Mouse (Mus musculus) midbrain, embryonic 12.5 days (tissue): ENCODE measurements around the gene 1810024B03Rik. TPM values are rescaled to one million over a fixed set of nuclear protein-coding genes. Genes with fewer than 3 reads are reported as not detected.

Experiments
- polyA plus RNA-seq: library from polyadenylated mRNA; unstranded; fragments of >200 nt; fragmentation: Nextera tagmentation; extraction: Ambion mirVana; gene quantifications from 2 replicates; pipeline ENCODE4 v1.2.1, GENCODE M21; 2016

Gene 1810024B03Rik
- polyA plus RNA-seq, 1 experiment from 2014 or later: 2.6 TPM

Other genes with a start within 250 kb of the 1810024B03Rik start
- gene Ap4e1, start 199.6 kb downstream of the 1810024B03Rik start, polyA plus RNA-seq: 15.2 and 15.5 TPM in 2 replicates
- 22.8 and 28.1 TPM in 2 replicates for gene Blvra, start 137.6 kb downstream of the 1810024B03Rik start, polyA plus RNA-seq
- 78.7 and 81.8 TPM in 2 replicates for gene Ncaph, start 74.3 kb downstream of the 1810024B03Rik start, polyA plus RNA-seq
- 11.3 and 11.8 TPM in 2 replicates for gene Itpripl1, start 64.8 kb downstream of the 1810024B03Rik start, polyA plus RNA-seq
- gene Snrnp200, start 106 bp upstream of the 1810024B03Rik start, polyA plus RNA-seq: 94.6 and 99.6 TPM in 2 replicates
- 53.7 and 59.2 TPM in 2 replicates for gene Ciao1, start 39.5 kb upstream of the 1810024B03Rik start, polyA plus RNA-seq
- 36.4 and 39.3 TPM in 2 replicates for gene Tmem127, start 39.6 kb upstream of the 1810024B03Rik start, polyA plus RNA-seq
- 89.2 and 100.0 TPM in 2 replicates for gene Stard7, start 61.9 kb upstream of the 1810024B03Rik start, polyA plus RNA-seq
- 4.4 and 7.1 TPM in 2 replicates for gene Dusp2, start 127.9 kb upstream of the 1810024B03Rik start, polyA plus RNA-seq
- not detected in 2 replicates for gene Astl, start 130.4 kb upstream of the 1810024B03Rik start, polyA plus RNA-seq
- gene Adra2b, start 154.9 kb upstream of the 1810024B03Rik start, polyA plus RNA-seq: 1.7 and 2.1 TPM in 2 replicates
- gene Gpat2, start 216.9 kb upstream of the 1810024B03Rik start, polyA plus RNA-seq: 0.20 TPM in 1 of 2 replicates, not detected in the other
- 25.0 and 29.6 TPM in 2 replicates for gene Fahd2a, start 236.3 kb upstream of the 1810024B03Rik start, polyA plus RNA-seq